Mouse (Mus musculus): Measurements from ENCODE around the gene Asah2. TPM values are rescaled to one million over a fixed set of nuclear protein-coding genes. Genes with fewer than 3 reads are reported as not detected.
"Not testable (repeated sequence)": the region's sequence is repeated elsewhere in the genome, so short reads cannot be mapped to it uniquely, and the experiment has no call there.

Asah2 gene
- polyA plus RNA-seq, 1 experiment from 2014 or later, result 1.5 TPM

- Histone ChIP-seq H3K4me2 (replicated peaks) (no peak overlapping the region), H3K9ac (no peak overlapping the region), H3K4me1 (no peaks in the 10 kb centered on the region), H3K27ac (no peak overlapping the region), H3K27me3 (no peaks in the 10 kb centered on the region), H3K36me3 (no peaks in the 10 kb centered on the region), H3K4me3 (no peak overlapping the region), H3K9me3 (no peaks in the 10 kb centered on the region)
- ATAC-seq (ENCODE audit: low FRiP score, low read depth), result no peak
- 90% methylated on average over 4 of the region's 4 CpGs for WGBS
Measured at GRCm38 (mm10) chr19:32092358-32092757, 15.7 kb downstream of the Asah2 start.

- H3K9ac ChIP-seq, result no peak overlapping the region
- no peaks in the 10 kb centered on the region for H3K27me3 ChIP-seq
- 93% methylated on average over 4 of the region's 4 CpGs for WGBS
- no peak overlapping the region for H3K4me2 ChIP-seq (replicated peaks)
- no peaks in the 10 kb centered on the region for H3K9me3 ChIP-seq
- H3K36me3 ChIP-seq, result no peaks in the 10 kb centered on the region
- H3K4me1 ChIP-seq, result no peaks in the 10 kb centered on the region
- H3K4me3 ChIP-seq, result no peak overlapping the region
- no peak for ATAC-seq (ENCODE audit: low FRiP score, low read depth)
- no peak overlapping the region for H3K27ac ChIP-seq
Measured at GRCm38 (mm10) chr19:32090804-32091203, 17.2 kb downstream of the Asah2 start.

GRCm38 (mm10) chr19:32088570-32088969 is 19.4 kb downstream of the Asah2 start:
- Histone ChIP-seq H3K4me3 (no peak overlapping the region), H3K9me3 (no peaks in the 10 kb centered on the region), H3K4me2 (replicated peaks) (no peak overlapping the region), H3K27ac (no peak overlapping the region), H3K4me1 (no peaks in the 10 kb centered on the region), H3K9ac (no peak overlapping the region), H3K27me3 (no peaks in the 10 kb centered on the region), H3K36me3 (no peaks in the 10 kb centered on the region)
- ATAC-seq (ENCODE audit: low FRiP score, low read depth), result no peak
- WGBS, result 91% methylated on average over 1 of the region's 1 CpGs

GRCm38 (mm10) chr19:32087736-32088470 is 20.1 kb downstream of the Asah2 start:
- Histone ChIP-seq H3K27ac (no peak overlapping the region), H3K9me3 (no peaks in the 10 kb centered on the region), H3K4me1 (no peaks in the 10 kb centered on the region), H3K4me3 (no peak overlapping the region), H3K9ac (no peak overlapping the region), H3K4me2 (replicated peaks) (no peak overlapping the region), H3K27me3 (no peaks in the 10 kb centered on the region), H3K36me3 (no peaks in the 10 kb centered on the region)
- WGBS, result 86% methylated on average over 6 of the region's 6 CpGs
- ATAC-seq (ENCODE audit: low FRiP score, low read depth), result no peak

GRCm38 (mm10) chr19:32084813-32085212 is 23.2 kb downstream of the Asah2 start:
- H3K27me3 ChIP-seq; H3K9me3 ChIP-seq; H3K36me3 ChIP-seq; H3K4me2 ChIP-seq (replicated peaks); ATAC-seq (ENCODE audit: low FRiP score, low read depth); H3K9ac ChIP-seq; H3K4me3 ChIP-seq; H3K4me1 ChIP-seq; H3K27ac ChIP-seq: not testable (repeated sequence)
- WGBS, result 79% methylated on average over 1 of the region's 1 CpGs

GRCm38 (mm10) chr19:32070340-32070739 is 37.7 kb downstream of the Asah2 start:
- WGBS, result 71% methylated on average over 2 of the region's 2 CpGs
- Histone ChIP-seq H3K27me3 (no peaks in the 10 kb centered on the region), H3K4me2 (replicated peaks) (no peak overlapping the region), H3K36me3 (no peaks in the 10 kb centered on the region), H3K4me1 (peaks cover 6% of the 10 kb centered on the region; the same call in 1 of the 2 replicates), H3K9me3 (no peaks in the 10 kb centered on the region), H3K9ac (no peak overlapping the region), H3K4me3 (no peak overlapping the region), H3K27ac (no peak overlapping the region)
- no peak for ATAC-seq (ENCODE audit: low FRiP score, low read depth)

GRCm38 (mm10) chr19:32069598-32069997 is 38.4 kb downstream of the Asah2 start:
- ATAC-seq (ENCODE audit: low FRiP score, low read depth), result no peak
- H3K9ac ChIP-seq, result no peak overlapping the region
- H3K4me2 ChIP-seq (replicated peaks), result no peak overlapping the region
- H3K9me3 ChIP-seq, result no peaks in the 10 kb centered on the region
- H3K4me1 ChIP-seq, result peaks cover 8% of the 10 kb centered on the region
- no peak overlapping the region for H3K4me3 ChIP-seq
- no peak overlapping the region for H3K27ac ChIP-seq
- WGBS, result 69% methylated on average over 2 of the region's 2 CpGs
- H3K36me3 ChIP-seq, result no peaks in the 10 kb centered on the region
- H3K27me3 ChIP-seq, result no peaks in the 10 kb centered on the region

GRCm38 (mm10) chr19:32067669-32068068 is 40.3 kb downstream of the Asah2 start:
- Histone ChIP-seq H3K4me1 (peaks cover 15% of the 10 kb centered on the region), H3K9me3 (no peaks in the 10 kb centered on the region), H3K36me3 (no peaks in the 10 kb centered on the region), H3K4me2 (replicated peaks) (no peak overlapping the region), H3K9ac (no peak overlapping the region), H3K4me3 (no peak overlapping the region), H3K27ac (no peak overlapping the region), H3K27me3 (no peaks in the 10 kb centered on the region)
- ATAC-seq (ENCODE audit: low FRiP score, low read depth), result no peak
- 70% methylated on average over 4 of the region's 4 CpGs for WGBS

GRCm38 (mm10) chr19:32061294-32061693 is 46.7 kb downstream of the Asah2 start:
- no peaks in the 10 kb centered on the region for H3K36me3 ChIP-seq
- H3K27me3 ChIP-seq, result no peaks in the 10 kb centered on the region
- H3K27ac ChIP-seq, result no peak overlapping the region
- no peak overlapping the region for H3K4me3 ChIP-seq
- H3K9me3 ChIP-seq, result no peaks in the 10 kb centered on the region
- ATAC-seq (ENCODE audit: low FRiP score, low read depth), result no peak
- 79% methylated on average over 1 of the region's 1 CpGs for WGBS
- peaks cover 9% of the 10 kb centered on the region for H3K4me1 ChIP-seq
- H3K4me2 ChIP-seq (replicated peaks), result no peak overlapping the region
- no peak overlapping the region for H3K9ac ChIP-seq

GRCm38 (mm10) chr19:32056252-32056651 is 51.8 kb downstream of the Asah2 start:
- ATAC-seq (ENCODE audit: low FRiP score, low read depth), result no peak
- Histone ChIP-seq H3K27me3 (no peaks in the 10 kb centered on the region), H3K9ac (no peak overlapping the region), H3K9me3 (no peaks in the 10 kb centered on the region), H3K36me3 (no peaks in the 10 kb centered on the region), H3K4me2 (replicated peaks) (no peak overlapping the region), H3K27ac (no peak overlapping the region), H3K4me3 (no peak overlapping the region), H3K4me1 (no peaks in the 10 kb centered on the region)
- 86% methylated on average over 1 of the region's 1 CpGs for WGBS

GRCm38 (mm10) chr19:32055725-32056124 is 52.3 kb downstream of the Asah2 start:
- ATAC-seq (ENCODE audit: low FRiP score, low read depth), result no peak
- WGBS, result 61% methylated on average over 1 of the region's 1 CpGs

GRCm38 (mm10) chr19:32051251-32051650 is 56.8 kb downstream of the Asah2 start:
- H3K4me3 ChIP-seq, result no peak overlapping the region
- no peaks in the 10 kb centered on the region; the same call in 1 of the 2 replicates for H3K9me3 ChIP-seq
- H3K27ac ChIP-seq, result no peak overlapping the region
- 89% methylated on average over 2 of the region's 2 CpGs for WGBS
- no peak for ATAC-seq (ENCODE audit: low FRiP score, low read depth)
- H3K9ac ChIP-seq, result no peak overlapping the region
- H3K27me3 ChIP-seq, result no peaks in the 10 kb centered on the region
- H3K36me3 ChIP-seq, result no peaks in the 10 kb centered on the region
- no peaks in the 10 kb centered on the region for H3K4me1 ChIP-seq
- H3K4me2 ChIP-seq (replicated peaks), result no peak overlapping the region

More at GRCm38 (mm10) chr19:32055725-32056124, 52.3 kb downstream of the Asah2 start:
- Histone ChIP-seq H3K9ac (no peak overlapping the region), H3K27me3 (no peaks in the 10 kb centered on the region), H3K36me3 (no peaks in the 10 kb centered on the region), H3K4me3 (no peak overlapping the region), H3K9me3 (no peaks in the 10 kb centered on the region; the same call in 1 of the 2 replicates), H3K27ac (no peak overlapping the region), H3K4me2 (replicated peaks) (no peak overlapping the region), H3K4me1 (no peaks in the 10 kb centered on the region)

- Histone ChIP-seq H3K27ac (no peak overlapping the region), H3K9me3 (no peaks in the 10 kb centered on the region), H3K36me3 (no peaks in the 10 kb centered on the region), H3K4me2 (replicated peaks) (no peak overlapping the region), H3K27me3 (no peaks in the 10 kb centered on the region), H3K4me1 (no peaks in the 10 kb centered on the region), H3K4me3 (no peak overlapping the region), H3K9ac (no peak overlapping the region)
- WGBS, result 73% methylated on average over 4 of the region's 4 CpGs
- no peak for ATAC-seq (ENCODE audit: low FRiP score, low read depth)
Measured at GRCm38 (mm10) chr19:32032881-32033280, 75.1 kb downstream of the Asah2 start.
